Mouse (Mus musculus): ENCODE data around the gene Otof. TPM values are rescaled to one million over a fixed set of nuclear protein-coding genes. Genes with fewer than 3 reads are reported as not detected.

Otof gene
- polyA plus RNA-seq, 1 experiment from 2014 or later, result 0.14 TPM

GRCm38 (mm10) chr5:30340815-30341214, 120.9 kb downstream of the Otof start:
- 79% methylated on average over 5 of the region's 5 CpGs for WGBS
- H3K27me3 ChIP-seq (ENCODE audit: control insufficient read depth, insufficient read depth, low read length), result 0 out of 2 replicates have a peak, but pooled peaks cover 2% of the 10 kb centered on the region
- ATAC-seq (replicated peaks; ENCODE audit: insufficient number of reproducible peaks, low FRiP score, low TSS enrichment, low read depth) (no peak), DNase-seq (ENCODE audit: low spot score) (no peak)
- no peak overlapping the region for H3K27ac ChIP-seq (replicated peaks; ENCODE audit: low read depth, low read length)
- no peak overlapping the region for H3K4me2 ChIP-seq (ENCODE audit: low read depth, low read length)
- no peaks in the 10 kb centered on the region for H3K9me3 ChIP-seq (replicated peaks; ENCODE audit: control insufficient read depth, low read length)
- H3K36me3 ChIP-seq (replicated peaks; ENCODE audit: control insufficient read depth, insufficient read depth, low read depth, low read length), result no peaks in the 10 kb centered on the region
- no peaks in the 10 kb centered on the region; the same call in 1 of the 2 replicates for H3K4me1 ChIP-seq (ENCODE audit: control insufficient read depth, insufficient read depth, low read length)
- H3K4me3 ChIP-seq (ENCODE audit: low read depth, low read length), result no peak overlapping the region
- no peak overlapping the region for H3K9ac ChIP-seq (replicated peaks; ENCODE audit: low read length)

Other genes starting within 250 kb of the Otof start
- 18.7 and 19.9 TPM in 2 replicates for gene Selenoi, start 229.4 kb downstream of the Otof start, polyA plus RNA-seq (2014; fragmentation: Nextera tagmentation; extraction: Ambion mirVana)
- 0.20 and 0.21 TPM in 2 replicates for gene Drc1, start 180.5 kb downstream of the Otof start, polyA plus RNA-seq (2014; fragmentation: Nextera tagmentation; extraction: Ambion mirVana)
- not detected in 2 replicates for gene 1700001C02Rik, start 4.1 kb upstream of the Otof start, polyA plus RNA-seq (2014; fragmentation: Nextera tagmentation; extraction: Ambion mirVana)
- gene Cib4, start 83.9 kb upstream of the Otof start, polyA plus RNA-seq (2014; fragmentation: Nextera tagmentation; extraction: Ambion mirVana), result not detected in 2 replicates
- gene Kcnk3, start 126.2 kb upstream of the Otof start, polyA plus RNA-seq (2014; fragmentation: Nextera tagmentation; extraction: Ambion mirVana), result 0.60 and 0.98 TPM in 2 replicates
- 22.0 and 23.5 TPM in 2 replicates for gene Slc35f6, start 186.0 kb upstream of the Otof start, polyA plus RNA-seq (2014; fragmentation: Nextera tagmentation; extraction: Ambion mirVana)
- 435 and 450 TPM in 2 replicates for gene Cenpa, start 204.8 kb upstream of the Otof start, polyA plus RNA-seq (2014; fragmentation: Nextera tagmentation; extraction: Ambion mirVana)
- gene Dpysl5, start 249.6 kb upstream of the Otof start, polyA plus RNA-seq (2014; fragmentation: Nextera tagmentation; extraction: Ambion mirVana), result 17.6 and 22.2 TPM in 2 replicates